Mouse (Mus musculus): ENCODE results near the gene Wdfy4. TPM values are rescaled to one million over a fixed set of nuclear protein-coding genes. Genes with fewer than 3 reads are reported as not detected.

Gene Wdfy4
- polyA plus RNA-seq, 1 experiment from 2014 or later, result 0.08 TPM

- Histone ChIP-seq H3K27me3 (no peaks in the 10 kb centered on the region), H3K36me3 (no peaks in the 10 kb centered on the region), H3K9me3 (no peaks in the 10 kb centered on the region), H3K27ac (replicated peaks) (no peak overlapping the region), H3K4me3 (no peak overlapping the region), H3K9ac (no peak overlapping the region), H3K4me2 (no peak overlapping the region), H3K4me1 (replicated peaks) (no peaks in the 10 kb centered on the region)
- WGBS, result 87% methylated on average over 5 of the region's 5 CpGs
- no peak for ATAC-seq (ENCODE audit: low read depth)
These were observed 5.2 kb downstream of the Wdfy4 start for GRCm38 (mm10) chr14:33180102-33180501.

- H3K27ac ChIP-seq (replicated peaks), result no peak overlapping the region
- no peaks in the 10 kb centered on the region for H3K9me3 ChIP-seq
- no peaks in the 10 kb centered on the region for H3K4me1 ChIP-seq (replicated peaks)
- no peak for ATAC-seq (ENCODE audit: low read depth)
- no peak overlapping the region for H3K4me3 ChIP-seq
- no peaks in the 10 kb centered on the region for H3K27me3 ChIP-seq
- H3K9ac ChIP-seq, result no peak overlapping the region
- H3K4me2 ChIP-seq, result no peak overlapping the region
- H3K36me3 ChIP-seq, result no peaks in the 10 kb centered on the region
- 82% methylated on average over 4 of the region's 4 CpGs for WGBS
These were observed 10.1 kb downstream of the Wdfy4 start for GRCm38 (mm10) chr14:33175059-33175821.

- WGBS, result 71% methylated on average over 1 of the region's 1 CpGs
- H3K4me2 ChIP-seq, result no peak overlapping the region
- H3K36me3 ChIP-seq, result no peaks in the 10 kb centered on the region
- no peak overlapping the region for H3K27ac ChIP-seq (replicated peaks)
- no peak overlapping the region for H3K4me3 ChIP-seq
- ATAC-seq (ENCODE audit: low read depth), result no peak
- H3K9ac ChIP-seq, result no peak overlapping the region
- H3K27me3 ChIP-seq, result no peaks in the 10 kb centered on the region
- H3K4me1 ChIP-seq (replicated peaks), result no peaks in the 10 kb centered on the region
- no peaks in the 10 kb centered on the region for H3K9me3 ChIP-seq
These were observed 13.4 kb downstream of the Wdfy4 start for GRCm38 (mm10) chr14:33171942-33172341.

- Histone ChIP-seq H3K9me3 (no peaks in the 10 kb centered on the region), H3K4me3 (no peak overlapping the region), H3K27me3 (peaks cover 4% of the 10 kb centered on the region; the same call in 1 of the 2 replicates), H3K36me3 (no peaks in the 10 kb centered on the region), H3K27ac (replicated peaks) (no peak overlapping the region), H3K9ac (no peak overlapping the region), H3K4me1 (replicated peaks) (no peaks in the 10 kb centered on the region), H3K4me2 (no peak overlapping the region)
- 81% methylated on average over 4 of the region's 4 CpGs for WGBS
- ATAC-seq (ENCODE audit: low read depth), result no peak
These were observed 16.6 kb downstream of the Wdfy4 start for GRCm38 (mm10) chr14:33168750-33169149.

GRCm38 (mm10) chr14:33162238-33162637 lies 23.1 kb downstream of the Wdfy4 start:
- H3K36me3 ChIP-seq, result no peaks in the 10 kb centered on the region
- no peak overlapping the region for H3K4me3 ChIP-seq
- no peak overlapping the region for H3K4me2 ChIP-seq
- H3K27me3 ChIP-seq, result peaks cover 4% of the 10 kb centered on the region; the same call in 1 of the 2 replicates
- no peaks in the 10 kb centered on the region for H3K9me3 ChIP-seq
- H3K27ac ChIP-seq (replicated peaks), result no peak overlapping the region
- no peak for ATAC-seq (ENCODE audit: low read depth)
- WGBS, result 89% methylated on average over 5 of the region's 5 CpGs
- no peaks in the 10 kb centered on the region for H3K4me1 ChIP-seq (replicated peaks)
- no peak overlapping the region for H3K9ac ChIP-seq

GRCm38 (mm10) chr14:33158268-33158667 lies 27.0 kb downstream of the Wdfy4 start:
- no peak for ATAC-seq (ENCODE audit: low read depth)
- no peak overlapping the region for H3K9ac ChIP-seq
- H3K27me3 ChIP-seq, result peaks cover 5% of the 10 kb centered on the region; the same call in 1 of the 2 replicates

GRCm38 (mm10) chr14:33152941-33153340 lies 32.4 kb downstream of the Wdfy4 start:
- H3K4me1 ChIP-seq (replicated peaks), result no peaks in the 10 kb centered on the region
- WGBS, result 67% methylated on average over 1 of the region's 1 CpGs
- H3K27me3 ChIP-seq, result peaks cover 17% of the 10 kb centered on the region; the same call in 1 of the 2 replicates
- no peak overlapping the region for H3K27ac ChIP-seq (replicated peaks)
- H3K4me2 ChIP-seq, result no peak overlapping the region
- H3K4me3 ChIP-seq, result no peak overlapping the region
- H3K9me3 ChIP-seq, result no peaks in the 10 kb centered on the region
- H3K9ac ChIP-seq, result no peak overlapping the region
- ATAC-seq (ENCODE audit: low read depth), result no peak
- H3K36me3 ChIP-seq, result no peaks in the 10 kb centered on the region

More at GRCm38 (mm10) chr14:33158268-33158667, 27.0 kb downstream of the Wdfy4 start:
- Histone ChIP-seq H3K36me3 (no peaks in the 10 kb centered on the region), H3K4me1 (replicated peaks) (no peaks in the 10 kb centered on the region), H3K9me3 (no peaks in the 10 kb centered on the region), H3K27ac (replicated peaks) (no peak overlapping the region), H3K4me2 (no peak overlapping the region), H3K4me3 (no peak overlapping the region)
- 63% methylated on average over 3 of the region's 3 CpGs for WGBS

GRCm38 (mm10) chr14:33146287-33146686 lies 39.0 kb downstream of the Wdfy4 start:
- peaks cover 15% of the 10 kb centered on the region; the same call in 1 of the 2 replicates for H3K27me3 ChIP-seq
- no peaks in the 10 kb centered on the region for H3K36me3 ChIP-seq
- H3K9ac ChIP-seq, result no peak overlapping the region
- 14% methylated on average over 2 of the region's 2 CpGs for WGBS
- no peaks in the 10 kb centered on the region for H3K4me1 ChIP-seq (replicated peaks)
- no peak overlapping the region for H3K4me3 ChIP-seq
- H3K4me2 ChIP-seq, result no peak overlapping the region
- ATAC-seq (ENCODE audit: low read depth), result no peak
- no peak overlapping the region for H3K27ac ChIP-seq (replicated peaks)
- no peaks in the 10 kb centered on the region for H3K9me3 ChIP-seq

- Histone ChIP-seq H3K9ac (no peak overlapping the region), H3K4me2 (no peak overlapping the region), H3K36me3 (no peaks in the 10 kb centered on the region), H3K27me3 (no peaks in the 10 kb centered on the region), H3K4me3 (no peak overlapping the region), H3K9me3 (no peaks in the 10 kb centered on the region), H3K4me1 (replicated peaks) (no peaks in the 10 kb centered on the region), H3K27ac (replicated peaks) (no peak overlapping the region)
- WGBS, result 60% methylated on average over 9 of the region's 9 CpGs
- ATAC-seq (ENCODE audit: low read depth), result no peak
These were observed 48.5 kb downstream of the Wdfy4 start for GRCm38 (mm10) chr14:33136843-33137242.

- Histone ChIP-seq H3K27ac (replicated peaks) (no peak overlapping the region), H3K9me3 (no peaks in the 10 kb centered on the region), H3K9ac (no peak overlapping the region), H3K36me3 (no peaks in the 10 kb centered on the region), H3K4me2 (no peak overlapping the region), H3K4me1 (replicated peaks) (no peaks in the 10 kb centered on the region), H3K27me3 (no peaks in the 10 kb centered on the region), H3K4me3 (no peak overlapping the region)
- ATAC-seq (ENCODE audit: low read depth), result no peak
- WGBS, result 93% methylated on average over 6 of the region's 6 CpGs
These were observed 50.1 kb downstream of the Wdfy4 start for GRCm38 (mm10) chr14:33135170-33135569.

- no peak overlapping the region for H3K9ac ChIP-seq
- H3K27me3 ChIP-seq, result no peaks in the 10 kb centered on the region
- H3K36me3 ChIP-seq, result no peaks in the 10 kb centered on the region
- H3K4me2 ChIP-seq, result no peak overlapping the region
- H3K27ac ChIP-seq (replicated peaks), result no peak overlapping the region
- WGBS, result 66% methylated on average over 7 of the region's 7 CpGs
- H3K4me3 ChIP-seq, result no peak overlapping the region
- ATAC-seq (ENCODE audit: low read depth), result no peak
- no peaks in the 10 kb centered on the region for H3K4me1 ChIP-seq (replicated peaks)
- H3K9me3 ChIP-seq, result no peaks in the 10 kb centered on the region
These were observed 54.1 kb downstream of the Wdfy4 start for GRCm38 (mm10) chr14:33131044-33131758.

GRCm38 (mm10) chr14:33116590-33116989 lies 68.7 kb downstream of the Wdfy4 start:
- Histone ChIP-seq H3K36me3 (no peaks in the 10 kb centered on the region), H3K9me3 (no peaks in the 10 kb centered on the region), H3K27ac (replicated peaks) (no peak overlapping the region), H3K9ac (no peak overlapping the region), H3K4me3 (no peak overlapping the region), H3K27me3 (no peaks in the 10 kb centered on the region), H3K4me1 (replicated peaks) (no peaks in the 10 kb centered on the region), H3K4me2 (no peak overlapping the region)
- ATAC-seq (ENCODE audit: low read depth), result no peak
- 89% methylated on average over 1 of the region's 1 CpGs for WGBS
